Mouse (Mus musculus) common myeloid progenitor, adult 5-6 weeks (primary cell): ENCODE measurements at regions not wholly inside any gene's neighbourhood (a gene's known extent, or its start where the extent isn't known, plus 50 kb on each side); places are given as distances from the start of the nearest gene placed in this dataset.

ENCODE experiments used
- ATAC-seq: replicated peaks from 2 replicates; pipeline ENCODE4 v1.8.0; 2016; ENCODE audit warnings: low read depth, mild to moderate bottlenecking, moderate TSS enrichment, inconsistent platforms; ENCODE audit not compliant: poor library complexity, severe bottlenecking

DNA sequence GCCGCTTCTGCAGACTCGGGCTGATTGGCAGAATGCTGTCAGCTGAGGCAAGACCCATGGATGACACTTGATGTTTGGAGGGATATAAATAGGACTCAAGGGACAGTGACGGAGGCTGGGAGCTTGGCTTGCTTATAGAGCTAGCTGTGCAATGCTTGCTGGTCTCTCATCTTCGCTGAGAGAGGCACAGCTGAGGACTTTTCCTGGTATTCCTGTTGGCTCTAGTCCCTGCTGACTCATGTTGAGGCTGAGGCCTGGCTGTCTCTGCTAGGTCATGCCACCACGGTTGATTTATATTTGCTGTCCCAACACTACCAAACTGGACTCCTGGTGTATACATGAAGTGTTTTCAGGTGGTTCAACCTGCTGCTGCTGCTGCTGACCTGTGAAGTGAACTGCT is 419.6 kb upstream of the Meis1 start:
- ATAC-seq: no peak

DNA sequence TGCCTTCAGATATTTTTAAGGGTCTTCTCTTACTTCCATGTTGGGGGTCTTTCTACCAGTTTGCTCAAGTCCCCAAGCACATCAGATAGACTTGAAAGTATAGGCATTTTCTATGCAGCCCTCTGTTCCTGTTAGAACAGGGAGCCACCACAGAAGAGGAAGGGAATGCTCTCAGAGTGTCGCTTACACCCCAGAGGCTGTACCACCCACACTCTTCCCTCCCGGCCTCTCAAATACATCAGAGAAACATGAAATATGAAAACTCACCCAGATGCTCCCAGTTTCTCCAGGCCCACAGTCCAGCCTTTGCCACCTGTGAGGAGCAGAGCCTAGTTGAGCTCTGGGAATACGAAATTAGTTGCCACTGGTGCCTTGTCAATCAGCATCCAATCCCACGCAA is 423.2 kb upstream of the Meis1 start:
- no peak for ATAC-seq

DNA sequence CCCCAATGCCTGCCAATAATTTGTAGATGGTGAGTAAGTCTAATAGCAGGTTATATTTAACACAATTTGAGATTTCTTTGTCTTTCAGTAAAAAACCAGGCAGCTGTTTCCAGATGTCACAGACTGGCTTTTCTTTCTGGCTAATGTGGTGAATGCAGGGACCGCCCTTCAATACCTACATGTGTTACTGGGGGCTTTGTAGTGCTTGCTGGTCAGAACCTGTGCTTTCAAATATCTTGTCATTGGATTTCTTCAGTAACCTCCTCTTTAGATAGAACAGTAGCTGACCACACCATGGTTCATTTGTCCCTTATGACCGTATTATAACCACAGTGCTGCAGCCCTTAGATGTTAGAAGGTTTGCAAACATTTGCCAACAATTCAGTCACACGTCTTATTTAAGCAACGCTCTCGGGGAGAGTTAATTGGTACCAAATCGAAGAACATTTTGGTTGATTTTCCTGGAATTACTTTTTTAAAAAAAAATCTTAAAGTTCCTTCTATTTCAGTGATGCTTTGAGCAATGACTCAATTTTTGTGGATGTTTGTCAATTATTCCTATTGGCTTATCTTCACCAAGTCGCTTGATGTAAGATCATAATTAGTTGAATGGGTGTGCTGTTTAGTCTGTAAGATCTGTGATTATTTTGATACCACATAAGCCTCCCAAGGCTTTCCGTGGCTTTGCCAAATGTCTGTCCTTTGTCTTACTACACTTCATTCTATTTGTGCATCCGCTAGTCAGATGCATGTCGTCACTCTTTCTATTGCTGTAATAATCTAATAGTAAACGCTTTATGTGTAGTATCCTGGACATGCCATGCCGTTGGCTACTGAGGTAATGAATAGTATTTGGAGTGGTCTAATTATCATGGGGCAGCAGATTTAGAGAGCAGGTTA is 436.9 kb upstream of the Meis1 start:
- no peak for ATAC-seq

DNA sequence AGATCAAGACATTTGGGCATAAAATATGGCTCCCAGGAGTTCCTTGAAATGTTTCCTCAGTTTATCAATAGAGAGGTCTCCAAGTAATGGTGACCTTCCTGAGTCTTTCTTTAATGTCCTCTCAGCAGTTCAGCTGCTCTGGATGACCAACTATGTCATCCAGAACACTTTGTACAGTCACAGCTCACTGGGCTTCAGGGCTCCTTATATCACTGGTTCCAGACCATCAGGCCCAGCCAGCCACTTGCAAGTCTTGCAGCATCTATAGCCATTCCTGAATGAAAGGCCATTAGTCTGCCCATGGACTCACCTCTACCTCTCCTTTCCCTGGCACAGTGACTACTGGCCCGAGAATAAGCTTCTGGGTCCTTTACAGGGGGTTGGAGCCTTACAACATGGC is 437.8 kb upstream of the Meis1 start:
- no peak for ATAC-seq

DNA sequence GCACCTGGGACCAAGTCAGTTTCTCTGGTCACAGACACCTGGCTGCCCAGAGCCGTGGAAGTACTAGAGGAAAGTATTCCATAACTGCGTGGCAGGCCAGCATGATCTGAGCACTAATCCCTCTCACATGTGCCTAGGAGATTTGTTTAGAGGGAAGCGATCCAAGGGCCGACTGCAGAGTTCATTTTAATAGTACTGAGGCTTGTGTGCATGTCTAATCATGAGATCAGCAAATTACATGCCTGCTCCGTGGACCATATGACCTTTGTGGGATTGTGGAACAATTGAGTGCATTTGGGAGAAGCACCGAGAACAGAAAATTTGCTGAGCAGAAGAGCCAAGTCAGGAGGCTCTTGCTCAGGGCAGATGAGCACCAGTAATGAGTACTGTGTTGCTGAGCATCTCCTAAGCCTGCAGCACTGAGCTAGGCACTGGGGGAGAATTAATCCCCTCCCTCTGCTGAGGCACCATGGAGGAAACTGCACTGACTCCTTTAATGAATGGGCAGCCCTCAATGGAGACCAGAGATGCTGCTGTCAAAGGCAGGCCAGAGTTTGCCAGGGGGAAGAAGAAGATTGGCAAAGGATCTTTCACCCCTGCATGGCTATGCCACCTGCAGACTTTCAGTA is 445.1 kb upstream of the Meis1 start:
- no peak for ATAC-seq

DNA sequence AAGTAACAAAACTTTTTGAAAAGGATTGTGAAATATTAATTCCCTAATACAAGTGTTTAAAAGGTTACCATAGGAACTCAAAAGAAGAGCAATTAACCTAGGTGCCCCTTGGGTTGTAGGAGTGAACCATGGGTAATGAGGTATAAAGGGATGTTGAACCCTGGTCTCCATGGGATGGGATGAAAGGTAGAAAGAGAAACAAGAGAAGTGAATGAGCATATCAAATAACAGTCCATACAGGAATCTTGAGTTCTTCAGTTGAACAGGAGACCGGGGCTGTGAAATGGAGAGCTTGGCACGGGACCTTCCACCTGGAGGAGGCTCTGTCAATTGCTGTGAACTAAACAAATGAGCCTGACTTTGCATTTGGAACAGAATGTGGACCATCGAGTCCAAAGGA is 449.6 kb upstream of the Meis1 start:
- no peak for ATAC-seq

DNA sequence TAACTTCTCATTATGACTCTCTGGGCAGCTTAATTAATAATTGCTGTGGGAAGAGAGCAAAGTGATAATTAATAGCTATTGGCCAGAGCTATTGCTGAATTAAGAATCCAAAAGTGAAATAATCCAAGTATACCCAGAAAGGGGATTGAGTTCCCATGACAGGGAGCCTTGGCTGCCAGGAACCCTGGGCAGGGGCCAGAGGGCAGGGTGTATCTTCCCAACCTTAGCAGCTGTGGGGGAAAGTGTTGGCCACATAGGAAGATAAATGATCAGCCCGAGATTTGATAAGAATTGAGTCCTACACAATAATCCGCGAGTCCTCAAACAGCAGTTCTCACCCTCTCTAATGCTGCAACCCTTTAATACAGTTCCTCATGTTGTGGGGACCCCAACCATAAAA is 450.0 kb upstream of the Meis1 start:
- no peak for ATAC-seq

DNA sequence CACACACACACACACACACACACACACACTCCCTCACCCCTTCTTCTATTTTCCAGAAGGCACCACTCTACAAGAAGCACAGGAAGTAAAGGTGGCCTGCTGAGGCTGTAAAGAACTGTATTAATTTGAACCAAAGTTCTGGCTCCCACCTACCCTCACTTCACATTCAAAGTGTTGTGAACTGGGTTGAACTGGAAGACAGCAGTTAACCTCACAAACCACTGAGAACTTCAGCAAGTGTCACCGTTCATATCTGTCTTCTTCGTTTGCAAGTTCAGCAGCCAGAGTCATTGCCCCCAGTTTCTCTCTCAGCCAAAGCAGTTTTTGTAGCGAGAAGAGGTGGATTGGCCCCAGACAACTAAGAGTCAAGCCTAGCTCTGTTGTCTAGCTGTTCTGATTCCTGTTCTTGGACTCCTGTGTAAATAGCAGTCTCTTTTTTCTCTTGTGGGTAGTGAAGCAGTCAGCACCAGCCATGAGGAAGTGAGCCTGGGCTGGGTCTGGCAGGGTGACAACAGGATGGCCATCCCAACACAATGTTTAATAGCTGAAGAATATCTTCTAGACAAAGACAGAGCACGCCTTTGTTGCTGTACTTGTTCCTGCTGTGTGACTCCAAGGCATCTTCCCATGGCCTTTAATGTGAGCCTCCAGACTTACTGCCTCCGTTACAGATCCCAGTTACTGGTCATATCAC is 452.0 kb upstream of the Meis1 start:
- peak; percentile 90 for ATAC-seq

DNA sequence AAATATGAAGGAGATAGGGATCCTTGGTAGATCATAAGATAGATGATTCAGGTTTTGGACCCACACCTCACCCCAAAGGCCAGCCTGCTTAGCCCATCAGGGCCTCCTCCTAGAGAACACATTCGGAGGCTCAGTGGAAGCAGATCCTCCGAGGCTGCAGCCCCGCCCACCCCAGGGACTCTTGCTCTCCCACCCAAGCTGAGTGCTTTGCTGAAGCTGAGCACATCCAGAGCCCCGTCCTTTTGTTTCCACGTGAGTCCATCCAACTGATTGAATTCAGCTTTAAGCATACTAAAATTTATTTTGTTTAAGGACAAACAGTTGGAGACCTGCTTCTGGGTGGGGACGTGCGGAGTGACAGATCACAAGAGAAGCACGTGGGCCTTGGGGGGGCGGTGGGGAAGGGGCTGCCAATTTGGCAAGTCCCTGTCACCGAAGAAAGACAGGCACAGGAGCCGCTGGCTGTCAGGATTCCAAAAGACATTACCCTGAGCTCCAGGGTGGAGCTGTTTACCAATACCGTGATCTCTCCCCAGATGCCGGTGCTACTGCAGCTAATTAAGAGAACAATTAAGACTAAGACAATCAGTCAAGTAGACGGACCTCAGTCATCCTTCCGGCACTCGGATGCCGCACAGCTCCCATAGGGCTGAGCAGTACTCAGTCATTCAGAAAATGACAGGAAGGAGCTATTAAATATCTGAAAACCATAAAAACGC is 448.9 kb upstream of the Spred2 start:
- no peak for ATAC-seq

DNA sequence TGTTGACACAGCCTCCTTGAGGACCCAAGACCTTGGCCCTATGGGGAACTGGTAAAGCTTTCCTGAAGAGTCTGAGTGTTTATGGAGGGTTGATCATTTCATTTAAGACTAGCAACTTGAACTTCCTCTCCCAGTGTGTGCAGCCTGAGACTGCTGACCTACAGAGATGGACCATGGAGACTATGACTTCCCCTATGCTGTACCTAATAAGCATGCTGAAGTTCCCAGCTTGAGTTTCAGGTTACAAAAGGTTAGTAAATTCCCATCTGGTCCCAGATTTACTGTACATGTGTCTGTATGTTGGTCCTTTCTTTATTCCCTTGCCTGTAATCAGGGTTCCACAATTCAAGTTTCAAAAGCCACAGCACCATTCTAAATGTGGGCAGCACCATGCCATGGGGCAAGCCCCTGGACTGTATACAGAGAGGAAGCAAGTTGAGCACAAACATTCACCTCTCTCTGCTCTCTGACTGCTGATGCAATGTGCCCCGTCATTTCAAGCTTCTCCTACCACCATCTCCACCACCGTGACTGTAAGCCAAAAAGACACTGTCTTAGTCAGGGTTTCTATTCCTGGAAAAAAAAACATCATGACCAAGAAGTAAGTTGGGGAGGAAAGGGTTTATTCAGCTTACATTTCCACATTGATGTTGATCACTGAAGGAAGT is 431.0 kb upstream of the Spred2 start:
- ATAC-seq: no peak

DNA sequence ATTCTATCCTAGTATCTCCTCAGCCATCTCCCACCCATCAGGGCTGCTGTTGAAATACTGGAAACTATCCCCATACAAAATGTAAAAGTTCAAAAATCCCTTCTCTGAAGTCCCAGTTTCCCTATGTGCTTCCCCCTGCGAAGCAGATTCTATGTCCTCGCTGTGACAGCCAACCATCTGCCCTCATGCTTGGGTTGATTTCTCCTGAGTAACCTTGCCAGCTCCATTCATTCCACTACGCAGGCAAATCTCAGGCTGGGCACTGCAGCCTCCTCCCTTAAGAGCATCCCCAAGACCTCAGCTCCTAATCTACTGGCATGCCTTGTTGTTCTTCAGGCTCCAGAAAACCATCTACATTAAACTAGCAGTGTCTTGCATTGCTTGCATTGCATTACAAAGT is 402.5 kb upstream of the Spred2 start:
- ATAC-seq: no peak

DNA sequence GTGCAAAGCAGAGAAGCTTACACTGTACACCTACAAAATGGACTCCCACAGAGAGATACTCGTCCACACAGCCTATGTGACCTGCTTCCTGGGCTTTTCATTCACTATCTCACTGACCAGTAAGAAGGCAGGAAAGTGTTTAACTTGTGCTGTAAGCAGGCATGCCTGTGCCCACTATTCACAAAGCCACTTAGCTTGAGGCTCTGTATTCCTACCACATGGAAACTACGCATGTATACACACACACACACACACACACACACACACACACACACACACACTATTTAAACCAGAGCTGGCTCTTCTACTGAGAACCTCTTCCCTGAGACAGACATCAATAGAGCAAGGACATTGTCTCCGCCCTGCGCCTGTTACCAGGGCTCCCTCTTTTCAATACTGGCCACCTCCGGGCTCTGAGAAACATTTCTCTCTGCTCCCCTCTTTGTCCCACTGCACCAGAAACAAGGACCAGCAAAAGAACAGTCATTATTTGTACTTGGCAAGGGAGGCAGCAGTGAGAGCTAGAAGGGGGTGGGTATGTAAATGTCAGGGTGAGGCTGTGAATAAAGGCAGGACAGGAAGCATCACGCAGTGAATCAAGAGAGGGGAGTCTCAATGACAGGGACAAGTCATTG is 400.2 kb upstream of the Spred2 start:
- ATAC-seq: no peak

DNA sequence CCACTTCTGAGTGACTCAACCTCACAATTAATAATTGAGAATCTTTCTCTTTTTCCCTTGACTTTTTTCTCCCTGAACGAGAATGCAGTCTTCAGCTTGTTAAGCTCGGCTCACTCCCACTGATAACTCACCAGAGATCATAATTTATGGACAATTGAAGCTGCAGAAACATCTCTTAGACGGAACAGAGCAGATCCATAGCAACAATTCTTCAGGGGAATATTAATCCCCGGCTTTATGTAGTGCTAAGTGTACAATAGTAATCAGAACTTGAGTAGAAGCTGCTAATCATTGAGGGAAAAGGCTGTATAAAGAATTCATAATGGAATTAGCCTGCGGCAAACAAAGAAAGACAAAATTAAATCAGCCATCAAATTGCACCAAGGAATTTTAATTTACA is 395.0 kb upstream of the Spred2 start:
- no peak for ATAC-seq

DNA sequence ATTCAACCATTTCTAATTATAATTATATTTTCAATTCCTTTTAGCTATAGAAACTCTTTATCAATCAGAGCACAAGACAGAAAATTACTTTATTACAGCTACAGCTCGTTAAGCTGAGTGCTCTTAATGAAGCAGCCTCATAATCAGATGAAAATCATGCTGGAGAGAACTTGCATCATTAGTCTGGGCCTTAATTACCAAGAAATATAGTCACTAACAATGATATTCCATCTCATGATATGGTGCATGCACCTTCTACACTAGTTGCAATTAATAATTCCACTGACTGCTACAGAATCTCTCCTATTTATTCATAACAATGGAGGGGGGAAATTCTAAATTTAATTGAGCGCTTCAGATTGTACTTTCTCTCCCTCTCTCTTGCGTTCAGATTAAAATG is 393.5 kb upstream of the Spred2 start:
- no peak for ATAC-seq

DNA sequence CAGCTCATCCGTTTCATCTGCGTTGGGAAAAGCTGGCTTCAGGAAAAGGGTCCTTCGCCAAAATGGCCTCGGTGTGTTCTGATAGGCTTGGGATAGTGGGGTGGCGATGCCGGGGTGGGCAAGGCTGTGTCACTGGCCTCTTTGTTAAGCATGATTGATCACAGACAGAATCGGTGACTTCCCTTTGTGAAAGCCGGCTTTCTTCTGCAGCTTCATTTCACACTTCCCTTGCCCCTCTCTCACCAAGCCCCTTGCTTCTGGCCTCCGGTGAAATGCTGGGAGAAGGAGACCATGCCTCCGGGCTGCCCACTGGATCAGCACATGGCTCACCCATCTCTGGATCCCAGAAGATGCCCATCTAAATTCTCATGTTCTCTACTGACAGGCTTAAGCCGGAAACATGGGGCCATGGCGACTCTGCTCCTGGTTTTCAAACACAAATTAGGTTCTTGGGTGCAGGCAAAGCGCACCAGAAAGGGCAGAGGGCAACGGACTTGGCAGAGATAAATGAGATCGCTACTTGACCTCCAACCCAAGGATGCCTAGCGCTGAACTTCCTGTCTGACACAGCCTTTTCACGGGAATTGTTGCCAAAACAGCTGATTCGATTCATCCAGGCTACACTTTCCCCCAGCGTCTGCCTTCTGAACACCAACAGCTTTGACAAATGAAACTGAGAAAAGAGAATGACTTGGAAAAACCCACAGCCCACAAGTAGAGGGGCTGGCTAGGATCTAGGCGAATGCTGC is 392.7 kb upstream of the Spred2 start:
- ATAC-seq: no peak

DNA sequence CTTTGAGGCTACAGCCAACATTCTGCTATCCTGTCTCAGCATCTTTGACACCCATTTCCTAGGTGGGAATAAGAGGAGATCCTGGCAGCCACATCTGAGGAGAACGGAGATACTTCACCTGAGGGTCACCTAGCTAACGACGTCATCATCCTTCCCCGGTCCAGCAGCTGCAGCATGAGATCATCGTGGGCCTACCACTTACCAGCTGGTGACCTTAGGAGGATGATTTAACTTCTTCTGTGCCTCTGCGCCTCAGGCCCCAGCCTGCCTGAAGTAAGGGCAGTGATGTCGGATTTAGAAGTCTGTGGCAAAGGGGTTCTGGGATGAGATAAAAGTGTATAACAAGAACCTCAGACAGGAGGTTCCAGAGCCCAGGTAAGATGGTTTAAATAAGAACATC is 391.3 kb upstream of the Spred2 start:
- ATAC-seq: no peak

DNA sequence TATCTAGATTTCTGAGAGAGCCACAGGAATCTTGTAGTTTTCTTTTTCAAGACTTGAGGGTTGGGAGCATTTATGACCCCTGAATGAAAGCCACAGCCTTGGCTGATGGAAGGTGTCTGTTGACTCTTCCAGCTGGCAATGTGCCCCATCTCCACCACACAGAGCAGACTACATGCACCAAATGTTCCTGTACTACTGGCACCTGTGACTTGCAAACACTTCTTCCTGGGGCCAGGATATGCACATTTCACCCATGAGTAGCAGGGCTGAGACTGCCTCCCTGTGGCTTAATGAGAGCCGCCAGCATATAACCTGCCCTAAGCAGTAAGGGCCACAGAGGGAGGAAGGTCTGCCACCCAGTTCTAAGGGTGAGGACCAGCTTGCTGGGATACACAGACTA is 390.5 kb upstream of the Spred2 start:
- peak; percentile 65 for ATAC-seq

DNA sequence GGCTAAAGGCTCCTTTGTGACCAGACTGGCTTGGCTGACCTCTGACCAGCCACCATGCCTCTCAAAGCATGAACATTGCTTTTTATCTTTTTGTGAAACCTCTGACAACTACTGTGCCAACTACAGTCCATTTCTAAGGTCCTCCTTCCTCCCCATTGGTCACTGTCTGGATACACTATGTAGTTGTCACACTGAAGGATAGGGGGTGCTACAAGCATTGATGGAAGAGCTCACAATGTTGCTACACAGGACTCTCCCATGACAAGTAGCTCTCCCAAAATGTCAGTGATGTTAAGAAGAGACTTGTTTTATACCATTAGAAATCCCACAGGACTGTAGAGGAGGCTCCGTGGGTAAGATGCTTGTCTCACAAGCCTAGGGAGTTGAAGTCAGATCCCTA is 389.0 kb upstream of the Spred2 start:
- no peak for ATAC-seq

DNA sequence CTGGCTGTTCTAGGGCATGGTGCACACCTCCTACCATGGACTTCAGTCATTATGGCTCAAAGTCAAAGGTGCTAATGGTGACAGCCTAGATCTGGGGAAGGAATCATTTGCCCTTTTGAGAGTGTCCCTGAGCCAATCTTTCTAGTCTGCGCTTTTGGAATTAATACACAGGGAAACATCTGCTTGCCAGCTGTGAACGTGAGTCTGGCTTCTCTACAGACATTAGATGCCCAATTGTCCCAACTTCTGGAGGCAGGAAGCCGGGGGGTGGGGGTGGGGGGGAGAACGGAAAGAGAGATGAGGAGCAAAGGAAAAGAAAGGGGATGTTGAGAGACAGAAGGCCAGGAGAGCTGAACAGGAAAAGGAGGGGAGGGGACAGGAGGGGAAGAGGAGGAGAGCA is 377.9 kb upstream of the Spred2 start:
- no peak for ATAC-seq
